Mouse (Mus musculus) embryonic fibroblast, embryonic 13.5 days (primary cell): Measurements from ENCODE around the gene Defb20.

Source experiments
- CTCF ChIP-seq: IDR thresholded peaks from 2 replicates; pipeline ENCODE4 v1.5.1; 2011; ENCODE audit warnings: mild to moderate bottlenecking, control low read depth, low read length, moderate library complexity, borderline replicate concordance; ENCODE audit not compliant: insufficient read depth
- POLR2A ChIP-seq: IDR thresholded peaks from 2 replicates; pipeline ENCODE4 v1.6.1; 2011; ENCODE audit warnings: low read depth, mild to moderate bottlenecking, control low read depth, low read length, moderate library complexity

DNA sequence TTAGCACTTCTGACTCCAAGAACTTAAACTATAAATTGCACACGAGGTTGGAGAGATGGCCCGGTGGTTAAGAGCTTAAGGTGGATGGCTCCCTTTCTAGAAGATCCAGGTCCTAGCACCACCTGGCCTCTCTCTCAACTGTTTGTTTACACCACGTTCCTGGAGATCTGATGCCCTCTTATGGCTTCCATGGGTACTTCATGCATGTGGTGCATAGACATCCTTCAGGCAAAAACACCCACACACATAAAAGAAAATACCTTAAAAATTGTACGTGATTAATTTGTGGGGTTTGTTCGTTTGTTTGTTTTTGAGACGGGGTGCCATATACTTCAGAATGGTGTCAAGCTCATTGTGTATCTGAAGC is 24.0 kb downstream of the Defb20 start:
- TF ChIP-seq POLR2A (no peak), CTCF (no peak)
